Mouse (Mus musculus): Measurements from ENCODE around the gene Engase. TPM values are rescaled to one million over a fixed set of nuclear protein-coding genes. Genes with fewer than 3 reads are reported as not detected.

Engase gene
- polyA plus RNA-seq, 1 experiment from 2014 or later, result 7.3 TPM

DNA sequence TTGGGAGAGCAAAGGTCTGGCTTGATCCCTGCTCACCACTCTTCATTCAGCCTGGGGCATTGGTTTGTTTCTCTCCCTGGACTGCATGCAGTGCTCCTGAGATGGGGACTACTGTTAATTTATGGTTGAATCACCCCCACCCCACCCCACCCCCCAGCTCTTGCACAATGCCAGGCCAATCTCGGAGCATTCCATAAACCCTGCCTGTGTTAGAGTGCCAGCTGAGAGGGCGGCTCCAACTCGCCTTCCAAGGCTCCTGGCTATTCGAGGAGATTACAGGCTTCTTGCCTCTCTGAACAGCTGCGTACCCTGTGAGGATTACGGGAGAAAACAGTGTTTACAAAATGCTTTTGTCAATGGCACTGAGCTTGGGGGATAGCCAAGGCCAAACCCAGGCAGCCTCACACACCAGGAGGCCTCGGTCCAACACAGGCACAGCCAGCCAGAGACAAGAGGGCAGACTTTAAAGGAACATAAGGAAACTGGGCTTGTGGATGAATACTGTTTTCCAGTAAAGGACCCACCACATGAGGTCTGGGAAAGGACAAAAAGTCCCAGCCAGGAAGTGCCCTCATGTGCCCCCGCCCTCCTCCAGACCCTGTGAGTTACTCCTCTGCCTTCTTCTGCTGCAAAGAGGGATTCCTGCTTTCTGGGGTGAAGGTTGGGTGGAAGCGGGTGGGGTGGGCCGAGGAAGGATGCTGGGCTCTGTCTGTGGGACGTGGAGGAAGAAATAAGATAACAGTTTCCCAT, 37.8 kb upstream of the Engase start:
- Histone ChIP-seq H3K27ac (peak overlapping the region; percentile 45), H3K4me1 (peaks cover 30% of the 10 kb centered on the region), H3K27me3 (no peaks in the 10 kb centered on the region), H3K36me3 (no peaks in the 10 kb centered on the region), H3K9ac (no peak overlapping the region), H3K4me2 (no peak overlapping the region), H3K4me3 (no peak overlapping the region), H3K9me3 (no peaks in the 10 kb centered on the region)
- WGBS, result 28% methylated on average over 11 of the region's 11 CpGs
- ATAC-seq (ENCODE audit: borderline replicate concordance, extremely low read depth, low FRiP score, low TSS enrichment), result peak; percentile 24; the same call in 1 of the 2 replicates

DNA sequence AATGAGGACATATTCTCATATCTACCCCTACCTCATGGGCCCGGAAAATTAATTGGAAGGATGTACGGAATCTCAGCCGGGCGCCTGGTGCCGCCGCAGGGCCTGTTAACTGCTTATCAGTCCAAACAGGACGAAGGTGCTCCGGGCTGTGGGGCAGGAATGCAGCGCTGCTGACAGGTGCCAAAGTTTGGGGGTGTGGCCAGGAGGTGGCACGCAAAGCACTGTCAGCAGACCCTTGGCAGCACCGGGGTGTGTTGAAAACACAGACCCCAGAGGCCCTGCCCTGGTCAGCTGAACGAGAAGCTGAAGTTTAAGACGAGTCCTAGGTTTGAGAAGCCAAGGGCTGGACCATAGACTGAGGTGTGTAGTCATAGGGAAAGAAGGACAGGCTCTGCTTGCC, 33.9 kb upstream of the Engase start:
- no peak overlapping the region for H3K27ac ChIP-seq
- ATAC-seq (ENCODE audit: borderline replicate concordance, extremely low read depth, low FRiP score, low TSS enrichment), result 0 out of 2 replicates have a peak, but pooled peaks have one; percentile 2
- H3K36me3 ChIP-seq, result no peaks in the 10 kb centered on the region
- H3K27me3 ChIP-seq, result no peaks in the 10 kb centered on the region
- no peak overlapping the region for H3K4me2 ChIP-seq
- no peak overlapping the region for H3K9ac ChIP-seq
- no peaks in the 10 kb centered on the region for H3K9me3 ChIP-seq
- H3K4me3 ChIP-seq, result no peak overlapping the region
- WGBS, result 38% methylated on average over 13 of the region's 13 CpGs
- peaks cover 20% of the 10 kb centered on the region for H3K4me1 ChIP-seq

DNA sequence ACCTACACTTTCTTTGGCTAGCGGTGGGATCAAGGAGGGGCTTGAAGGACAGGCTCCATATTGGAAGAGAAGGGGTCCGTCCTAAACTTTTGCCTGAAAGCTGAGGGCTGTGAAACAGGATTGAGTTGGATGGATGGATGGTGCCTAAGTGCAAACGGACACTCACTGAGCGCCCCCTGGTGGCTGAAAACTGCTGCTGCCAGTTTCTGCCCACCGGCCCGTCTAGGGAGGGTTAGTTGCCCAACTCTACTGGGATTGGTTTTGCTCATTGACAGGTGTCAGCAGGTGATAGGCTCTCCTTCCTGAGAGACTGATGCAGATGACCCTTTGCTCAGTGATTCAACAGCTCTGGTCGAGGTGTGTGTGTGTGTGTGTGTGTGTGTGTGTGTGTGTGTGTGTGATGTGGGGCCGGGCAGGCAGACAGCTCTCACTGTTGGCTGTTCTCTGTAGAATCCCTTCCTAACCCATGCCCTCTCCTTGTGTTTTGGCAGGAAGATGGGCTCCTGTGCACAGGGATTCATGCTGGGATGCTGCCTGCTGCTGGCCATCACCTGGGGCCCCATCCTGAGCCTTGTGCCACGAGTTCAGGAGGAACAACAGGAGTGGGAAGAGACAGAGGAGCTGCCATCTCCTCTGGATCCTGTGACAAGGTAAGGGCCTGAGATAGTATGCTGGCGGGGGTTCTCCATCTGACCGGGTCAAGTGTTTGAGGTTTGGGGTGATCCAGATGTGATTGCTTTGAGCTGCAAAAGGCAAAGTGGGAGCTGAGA, 33.2 kb upstream of the Engase start:
- H3K4me3 ChIP-seq, result no peak overlapping the region
- ATAC-seq (ENCODE audit: borderline replicate concordance, extremely low read depth, low FRiP score, low TSS enrichment), result peak; percentile 33; the same call in 1 of the 2 replicates
- H3K9me3 ChIP-seq, result no peaks in the 10 kb centered on the region
- no peak overlapping the region for H3K4me2 ChIP-seq
- no peak overlapping the region for H3K9ac ChIP-seq
- H3K4me1 ChIP-seq, result peaks cover 17% of the 10 kb centered on the region
- no peak overlapping the region for H3K27ac ChIP-seq
- no peaks in the 10 kb centered on the region for H3K27me3 ChIP-seq
- no peaks in the 10 kb centered on the region for H3K36me3 ChIP-seq
- 29% methylated on average over 11 of the region's 11 CpGs for WGBS

DNA sequence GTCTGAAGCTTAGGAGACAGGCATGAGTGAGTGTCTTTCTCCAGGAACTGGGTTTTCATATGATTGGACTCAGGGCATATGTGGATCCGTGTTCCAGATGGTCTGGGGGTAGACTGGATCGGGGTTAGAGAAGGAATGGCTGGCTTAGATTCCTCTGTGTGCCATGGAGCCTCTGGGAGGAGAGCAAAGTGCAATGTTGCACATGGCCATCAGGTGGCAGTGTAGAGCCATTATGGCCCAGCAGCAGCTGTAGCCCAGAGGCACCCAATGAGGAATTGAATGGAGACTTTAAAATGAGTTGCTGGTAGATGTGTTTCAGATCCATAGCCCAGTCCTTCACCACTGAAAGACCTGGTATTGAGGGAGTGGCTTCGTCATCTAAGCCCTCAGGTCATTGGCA, 30.8 kb upstream of the Engase start:
- Histone ChIP-seq H3K36me3 (no peaks in the 10 kb centered on the region), H3K4me2 (no peak overlapping the region), H3K9ac (no peak overlapping the region), H3K4me3 (no peak overlapping the region), H3K27me3 (no peaks in the 10 kb centered on the region), H3K27ac (no peak overlapping the region), H3K4me1 (peaks cover 6% of the 10 kb centered on the region), H3K9me3 (no peaks in the 10 kb centered on the region)
- 10% methylated on average over 3 of the region's 3 CpGs for WGBS
- 0 out of 2 replicates have a peak, but pooled peaks have one; percentile 47 for ATAC-seq (ENCODE audit: borderline replicate concordance, extremely low read depth, low FRiP score, low TSS enrichment)

DNA sequence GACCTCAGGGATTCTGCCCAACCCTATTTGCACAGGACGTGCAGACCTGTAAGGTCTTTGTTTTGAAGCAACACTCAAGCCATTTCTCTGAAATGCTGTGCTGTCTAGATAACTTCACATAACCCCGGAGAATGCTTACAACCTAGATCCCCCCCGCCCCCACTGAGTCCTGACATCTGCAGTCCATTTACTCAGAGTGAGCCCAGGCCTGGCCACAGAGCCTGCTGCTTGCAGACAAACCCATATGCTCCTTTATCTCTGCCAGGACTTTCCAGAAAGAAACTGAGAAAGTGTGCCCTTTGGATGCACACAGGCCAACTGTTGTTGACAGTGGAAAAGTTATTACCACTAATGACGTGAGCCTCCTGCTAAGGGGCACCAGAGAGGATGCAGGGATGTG, 29.3 kb upstream of the Engase start:
- no peak for ATAC-seq (ENCODE audit: borderline replicate concordance, extremely low read depth, low FRiP score, low TSS enrichment)
- H3K9ac ChIP-seq, result no peak overlapping the region
- H3K27ac ChIP-seq, result no peak overlapping the region
- no peaks in the 10 kb centered on the region for H3K9me3 ChIP-seq
- H3K27me3 ChIP-seq, result no peaks in the 10 kb centered on the region
- 55% methylated on average over 4 of the region's 4 CpGs for WGBS
- H3K4me1 ChIP-seq, result peaks cover 6% of the 10 kb centered on the region
- no peak overlapping the region for H3K4me3 ChIP-seq
- no peak overlapping the region for H3K4me2 ChIP-seq
- H3K36me3 ChIP-seq, result no peaks in the 10 kb centered on the region

DNA sequence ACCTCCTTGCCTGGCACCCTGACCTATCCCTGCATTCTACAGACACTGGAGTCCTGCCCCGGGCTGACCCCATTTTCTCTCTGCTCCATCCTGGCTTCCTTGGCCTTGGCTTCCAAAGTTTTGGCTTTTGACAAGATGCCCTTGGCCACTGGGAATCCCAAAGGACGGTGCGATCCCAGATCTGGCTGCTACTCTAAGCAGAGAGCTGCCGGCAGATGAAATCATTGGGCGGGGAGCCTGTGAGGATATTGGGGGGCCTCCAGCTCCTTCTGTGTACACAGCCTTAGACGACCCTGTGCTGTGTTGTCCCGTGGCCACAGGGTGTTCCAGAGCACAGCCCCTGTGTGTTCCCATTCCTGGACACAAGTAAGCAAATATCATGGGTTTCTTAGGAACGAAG, 28.2 kb upstream of the Engase start:
- Histone ChIP-seq H3K4me1 (no peaks in the 10 kb centered on the region), H3K27ac (no peak overlapping the region), H3K27me3 (no peaks in the 10 kb centered on the region), H3K4me2 (no peak overlapping the region), H3K4me3 (no peak overlapping the region), H3K9ac (no peak overlapping the region), H3K36me3 (no peaks in the 10 kb centered on the region), H3K9me3 (no peaks in the 10 kb centered on the region)
- WGBS, result 74% methylated on average over 8 of the region's 8 CpGs
- ATAC-seq (ENCODE audit: borderline replicate concordance, extremely low read depth, low FRiP score, low TSS enrichment), result no peak

DNA sequence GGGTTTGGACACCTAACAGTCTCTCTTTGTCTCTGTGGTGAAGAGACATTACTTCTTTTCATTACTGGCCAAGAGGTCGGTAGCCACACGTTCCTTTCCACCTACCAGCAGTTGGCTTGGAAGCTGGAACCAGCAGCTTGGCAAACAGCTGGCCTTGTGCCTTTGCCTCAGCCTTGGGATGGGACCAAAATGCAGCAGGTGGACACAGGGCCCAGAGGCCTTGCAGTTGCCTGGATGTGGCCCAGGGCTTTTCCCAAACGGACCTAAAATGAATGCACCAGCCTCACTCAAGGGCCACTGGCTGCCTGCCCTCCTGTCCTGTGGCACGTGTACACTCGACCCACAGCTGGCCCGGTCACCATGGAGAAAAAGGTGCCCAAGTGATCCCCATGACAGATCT, 25.4 kb upstream of the Engase start:
- Histone ChIP-seq H3K27me3 (no peaks in the 10 kb centered on the region), H3K27ac (no peak overlapping the region), H3K4me2 (no peak overlapping the region), H3K4me1 (no peaks in the 10 kb centered on the region), H3K9ac (no peak overlapping the region), H3K36me3 (no peaks in the 10 kb centered on the region), H3K4me3 (no peak overlapping the region), H3K9me3 (no peaks in the 10 kb centered on the region)
- WGBS, result 76% methylated on average over 6 of the region's 6 CpGs
- ATAC-seq (ENCODE audit: borderline replicate concordance, extremely low read depth, low FRiP score, low TSS enrichment), result no peak

DNA sequence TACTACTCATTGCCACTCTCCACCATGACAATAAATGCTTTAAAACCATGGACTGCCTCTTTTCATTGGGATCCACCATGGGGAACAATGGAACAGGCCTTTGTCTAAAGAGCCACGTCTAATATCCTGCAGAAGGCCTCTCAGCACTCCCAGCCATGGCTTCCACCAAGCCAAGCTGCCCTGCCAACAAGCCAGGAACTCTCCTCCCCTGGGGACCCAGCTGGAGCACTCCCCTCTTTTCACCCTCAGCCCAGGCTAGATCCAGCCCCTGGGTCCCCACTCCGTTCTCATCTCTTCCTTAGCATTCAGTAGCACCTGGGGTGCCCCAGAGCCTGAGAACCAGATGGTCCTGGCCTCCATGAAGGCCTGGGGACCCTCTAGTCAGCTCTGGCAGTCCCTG, 23.7 kb upstream of the Engase start:
- no peak overlapping the region for H3K4me2 ChIP-seq
- no peak overlapping the region for H3K9ac ChIP-seq
- ATAC-seq (ENCODE audit: borderline replicate concordance, extremely low read depth, low FRiP score, low TSS enrichment), result no peak
- H3K4me3 ChIP-seq, result no peak overlapping the region
- H3K27ac ChIP-seq, result no peak overlapping the region
- H3K4me1 ChIP-seq, result no peaks in the 10 kb centered on the region
- no peaks in the 10 kb centered on the region for H3K36me3 ChIP-seq
- no peaks in the 10 kb centered on the region for H3K27me3 ChIP-seq
- WGBS, result 71% methylated on average over 2 of the region's 2 CpGs
- no peaks in the 10 kb centered on the region for H3K9me3 ChIP-seq

DNA sequence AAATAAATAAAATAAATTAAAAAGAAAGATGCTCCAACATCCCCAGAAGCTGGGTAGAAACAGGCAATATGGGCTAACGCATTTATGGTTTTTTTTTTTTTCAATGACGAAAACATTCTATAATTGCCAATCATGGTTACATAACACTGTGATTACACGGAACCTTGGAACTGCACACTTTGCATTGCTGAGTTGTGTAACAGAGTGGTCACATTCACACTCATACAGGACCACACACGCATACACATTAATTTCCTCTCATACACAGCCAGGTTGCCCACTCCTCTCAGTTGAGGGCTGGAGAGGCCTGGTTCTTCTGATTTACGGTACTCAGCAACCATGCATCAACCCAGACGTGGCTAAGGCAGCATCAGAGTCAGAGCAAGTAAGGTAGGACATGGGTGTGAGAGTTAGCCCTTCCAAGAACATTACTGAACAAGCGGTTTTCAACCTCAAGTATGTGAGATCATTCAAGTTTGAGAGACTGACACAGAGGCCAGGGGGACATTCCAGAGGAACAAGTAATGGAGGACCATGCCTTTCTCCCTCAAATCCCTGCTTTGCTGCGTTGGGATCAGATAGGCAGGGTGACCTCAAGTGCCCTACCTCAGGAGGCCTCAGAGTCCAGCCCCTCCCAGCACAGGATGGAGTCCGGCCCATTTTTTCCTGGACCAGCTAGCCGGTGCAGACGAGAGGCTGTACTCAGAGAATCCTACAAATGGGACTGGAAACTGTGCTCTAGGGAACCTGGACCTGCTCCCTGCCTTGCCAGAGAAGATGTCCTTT, 22.6 kb upstream of the Engase start:
- H3K4me3 ChIP-seq, result no peak overlapping the region
- no peaks in the 10 kb centered on the region for H3K36me3 ChIP-seq
- H3K27me3 ChIP-seq, result no peaks in the 10 kb centered on the region
- no peaks in the 10 kb centered on the region for H3K9me3 ChIP-seq
- H3K4me1 ChIP-seq, result no peaks in the 10 kb centered on the region
- no peak overlapping the region for H3K9ac ChIP-seq
- ATAC-seq (ENCODE audit: borderline replicate concordance, extremely low read depth, low FRiP score, low TSS enrichment), result no peak
- 60% methylated on average over 11 of the region's 11 CpGs for WGBS
- H3K27ac ChIP-seq, result no peak overlapping the region
- H3K4me2 ChIP-seq, result no peak overlapping the region

DNA sequence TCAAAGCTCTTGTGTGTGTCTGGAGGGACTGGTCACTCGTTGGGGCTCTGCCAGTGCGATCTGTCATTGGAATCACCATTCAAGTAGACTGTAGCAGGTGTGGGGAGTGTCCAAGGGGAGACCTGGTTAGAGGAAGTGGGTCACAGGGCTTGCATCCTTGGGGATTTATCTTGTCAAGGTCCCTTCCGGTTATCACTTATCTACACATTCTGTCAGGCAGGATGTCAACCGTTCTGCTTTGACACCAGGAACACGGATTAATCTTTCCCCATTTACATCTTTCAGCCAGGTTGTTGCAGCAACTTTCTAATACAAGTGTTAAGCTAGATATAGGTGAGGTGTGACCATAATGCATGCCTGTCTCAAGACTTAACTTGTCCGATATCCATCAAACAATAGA, 20.8 kb upstream of the Engase start:
- Histone ChIP-seq H3K9ac (no peak overlapping the region), H3K27ac (no peak overlapping the region), H3K4me3 (no peak overlapping the region), H3K4me2 (no peak overlapping the region), H3K36me3 (no peaks in the 10 kb centered on the region), H3K27me3 (no peaks in the 10 kb centered on the region), H3K4me1 (0 out of 2 replicates have a peak, but pooled peaks cover 2% of the 10 kb centered on the region), H3K9me3 (no peaks in the 10 kb centered on the region)
- no peak for ATAC-seq (ENCODE audit: borderline replicate concordance, extremely low read depth, low FRiP score, low TSS enrichment)
- 60% methylated on average over 6 of the region's 6 CpGs for WGBS

DNA sequence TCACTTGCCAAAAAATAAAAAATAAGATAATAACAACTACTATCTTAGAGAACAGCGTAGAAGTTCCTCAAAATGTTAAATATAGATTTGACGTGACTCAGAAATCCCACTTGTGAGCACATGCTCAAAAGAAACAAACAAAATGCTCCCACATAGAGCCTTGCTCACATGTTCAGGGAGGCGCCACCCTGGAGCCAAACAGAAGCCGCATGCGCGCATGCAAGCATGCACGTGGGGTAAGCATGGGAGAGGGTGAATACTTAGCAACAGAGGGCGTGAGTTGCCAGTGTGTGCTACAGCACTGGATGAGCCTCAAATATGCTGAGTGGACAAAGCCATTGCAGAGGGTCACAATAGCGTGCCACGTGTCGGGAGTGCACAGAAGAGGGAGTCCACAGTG, 19.7 kb upstream of the Engase start:
- Histone ChIP-seq H3K4me3 (no peak overlapping the region), H3K9ac (no peak overlapping the region), H3K4me2 (no peak overlapping the region), H3K27me3 (no peaks in the 10 kb centered on the region), H3K9me3 (no peaks in the 10 kb centered on the region), H3K4me1 (0 out of 2 replicates have a peak, but pooled peaks cover 5% of the 10 kb centered on the region), H3K36me3 (no peaks in the 10 kb centered on the region), H3K27ac (no peak overlapping the region)
- whole genome bisulfite sequencing, result 71% methylated on average over 11 of the region's 11 CpGs
- ATAC-seq (ENCODE audit: borderline replicate concordance, extremely low read depth, low FRiP score, low TSS enrichment), result no peak

Measured in lung, embryonic 15.5 days (tissue).